Mouse (Mus musculus) R1 (cell line): ENCODE data around the gene Ptgr2.
A peak's percentile ranks its signal among the peaks of the same experiment; 100 is the strongest.
"Not testable (repeated sequence)": the region's sequence is repeated elsewhere in the genome, so short reads cannot be mapped to it uniquely, and the experiment has no call there.

ENCODE experiments used
- DNase-seq: peaks from one replicate; pipeline ENCODE4 v3.0.0-alpha.2; 2018; ENCODE audit warnings: low read depth, low spot score

The Ptgr2 gene

DNA sequence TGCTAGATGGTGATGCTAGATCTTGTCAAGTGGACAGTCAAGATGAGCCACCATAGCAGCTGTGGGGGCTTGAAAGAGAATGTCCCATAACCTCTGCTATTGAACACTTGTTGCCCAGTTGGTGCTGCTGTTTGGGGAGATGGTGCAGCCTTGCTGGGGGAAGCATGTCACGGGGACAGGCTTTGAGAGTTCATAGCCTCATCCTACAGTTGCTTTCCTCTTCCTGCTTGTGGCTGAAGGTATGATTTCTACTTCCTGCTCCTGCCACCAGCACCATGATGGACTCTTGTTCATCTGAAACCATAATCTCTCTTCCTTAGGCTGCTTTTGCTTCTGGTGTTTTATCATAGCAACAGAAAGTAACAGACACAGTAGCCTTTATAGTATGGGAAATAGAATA, 19.5 kb downstream of the Ptgr2 start:
- no peak for DNase-seq

DNA sequence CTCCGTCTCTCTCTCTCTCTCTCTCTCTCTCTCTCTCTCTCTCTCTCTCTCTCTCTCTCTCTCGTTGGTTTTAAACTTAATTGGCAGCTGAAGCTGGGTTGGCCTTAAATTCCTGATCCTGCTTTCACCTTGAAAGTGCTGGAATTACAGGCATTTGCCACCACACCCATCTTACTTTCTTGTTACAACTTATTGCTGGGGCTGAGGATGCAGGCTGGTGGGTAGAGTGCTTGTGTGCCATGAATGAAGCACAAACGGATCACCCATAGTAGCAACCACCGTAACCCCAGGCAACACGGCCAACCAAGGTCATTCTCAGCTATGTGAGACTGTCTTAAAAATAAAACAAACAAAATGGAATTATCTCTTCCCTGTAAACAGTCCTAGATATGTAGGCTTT, 26.3 kb downstream of the Ptgr2 start:
- DNase-seq = peak; percentile 82

DNA sequence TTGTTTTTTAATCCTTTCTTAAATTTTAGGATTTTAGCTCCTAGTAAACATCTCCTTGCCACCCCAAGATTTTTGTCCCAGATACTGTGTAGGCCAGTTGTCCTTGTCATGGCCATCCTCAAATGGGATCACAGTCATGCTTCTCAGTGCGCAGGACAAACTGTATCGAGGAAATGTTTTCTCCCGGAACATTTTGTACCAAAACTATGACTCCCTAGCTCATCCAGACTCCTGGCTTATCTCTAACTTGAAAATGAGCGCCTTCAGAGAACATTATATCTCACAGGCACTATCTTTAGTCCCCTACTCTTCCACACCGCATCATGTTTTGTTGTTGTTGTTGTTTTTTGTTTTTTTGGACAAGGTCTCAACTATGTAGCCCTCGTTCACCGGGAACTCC, 31.0 kb downstream of the Ptgr2 start:
- no peak for DNase-seq

DNA sequence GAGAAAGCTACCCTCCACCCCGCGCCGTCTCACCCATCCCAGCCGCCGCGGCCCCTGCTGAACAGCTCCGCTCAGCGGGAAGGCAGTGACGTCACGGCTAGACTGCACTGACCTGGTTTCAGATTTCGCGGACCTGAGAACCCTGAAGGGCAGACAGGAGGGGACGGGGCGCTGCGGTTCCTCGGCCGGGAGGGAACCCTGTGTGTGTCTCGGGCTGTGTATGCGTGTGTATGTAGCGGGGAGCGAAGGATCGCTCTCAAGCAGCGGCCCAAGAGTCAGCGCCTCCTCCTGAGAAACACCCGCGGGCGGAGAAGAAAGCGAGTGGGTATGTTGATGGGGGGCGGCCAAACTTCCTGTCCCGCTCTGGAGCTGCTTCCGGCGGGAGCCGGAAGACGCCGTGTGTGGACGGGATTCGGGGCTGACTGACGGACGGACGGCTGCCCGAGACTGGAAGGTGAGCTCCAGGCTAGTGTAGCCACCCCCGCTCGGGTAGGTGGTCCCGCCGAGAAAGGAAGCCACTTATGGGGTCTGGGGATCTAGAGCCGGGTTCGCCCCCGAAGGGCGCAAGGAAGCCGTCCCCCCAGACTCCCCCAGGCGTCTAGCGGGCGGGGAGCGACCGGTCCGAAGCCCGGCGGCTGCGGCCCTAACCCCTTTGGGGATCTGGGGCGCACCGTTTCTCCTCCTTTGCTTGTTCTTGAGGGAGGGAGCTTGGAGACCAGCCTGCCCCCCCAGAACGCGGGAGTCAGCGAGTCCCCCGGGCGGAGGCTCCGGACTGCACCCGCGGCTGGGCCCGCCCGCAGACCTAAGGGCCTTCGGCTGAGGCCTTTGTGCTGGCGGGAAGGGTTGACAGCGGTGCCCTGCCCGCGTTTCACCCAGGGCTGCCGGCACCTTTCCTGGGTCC, 31.9 kb downstream of the Ptgr2 start, which contains the start of gene Zfp410:
Zfp410 (plus strand) TSS at position 132 of the 901 bp plus-strand sequence.
- DNase-seq = peak; percentile 88

DNA sequence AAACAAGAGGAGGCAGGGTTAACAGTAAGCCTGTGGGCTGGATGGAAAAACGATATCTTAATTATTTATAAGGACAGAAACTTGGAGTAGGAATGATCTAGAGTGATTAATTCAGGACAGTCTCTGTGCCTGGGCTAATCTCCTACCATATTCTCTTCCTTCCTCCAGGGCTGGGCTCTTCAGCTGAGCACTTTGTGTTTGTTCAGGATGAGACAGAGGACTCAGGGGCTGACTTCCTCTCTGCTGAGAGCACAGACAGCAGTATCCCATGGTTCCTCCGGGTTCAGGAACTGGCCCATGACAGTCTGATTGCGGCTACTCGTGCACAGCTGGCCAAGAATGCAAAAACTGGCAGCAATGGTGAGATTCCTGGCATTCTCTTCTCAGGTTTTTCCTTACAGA, 42.1 kb downstream of the Ptgr2 start:
- no peak for DNase-seq

DNA sequence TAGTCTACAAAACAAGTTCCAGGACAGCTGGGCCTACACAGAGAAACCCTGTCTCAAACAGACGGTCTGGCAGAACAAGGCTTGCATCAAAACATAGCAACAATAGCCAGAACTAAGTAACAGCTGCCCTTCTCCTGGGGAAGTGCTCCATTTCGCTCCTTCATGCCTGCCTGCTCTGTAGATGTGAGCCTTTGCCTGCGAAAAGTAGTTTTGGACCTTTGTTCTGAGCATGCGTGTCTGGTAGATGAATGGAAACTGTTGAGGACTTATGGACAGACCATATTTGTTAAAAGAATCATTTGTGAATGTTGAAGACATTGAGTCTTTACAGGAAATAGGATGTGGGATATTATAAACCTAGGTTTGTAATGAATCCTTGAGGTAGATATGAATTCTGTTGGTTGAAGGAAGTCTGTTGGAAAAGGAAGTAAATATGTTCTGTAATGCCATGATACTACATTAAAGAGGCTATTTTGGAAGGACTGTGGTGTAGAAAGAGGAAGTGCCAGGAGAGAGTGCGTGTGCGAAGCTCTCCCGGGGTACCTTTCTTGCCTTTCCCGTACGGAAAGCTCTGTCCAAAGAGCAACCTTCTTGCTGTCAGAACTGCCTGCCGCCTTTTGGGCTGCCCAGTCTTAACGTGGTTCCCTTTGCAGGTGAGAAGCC, 52.1 kb downstream of the Ptgr2 start:
- no peak for DNase-seq

DNA sequence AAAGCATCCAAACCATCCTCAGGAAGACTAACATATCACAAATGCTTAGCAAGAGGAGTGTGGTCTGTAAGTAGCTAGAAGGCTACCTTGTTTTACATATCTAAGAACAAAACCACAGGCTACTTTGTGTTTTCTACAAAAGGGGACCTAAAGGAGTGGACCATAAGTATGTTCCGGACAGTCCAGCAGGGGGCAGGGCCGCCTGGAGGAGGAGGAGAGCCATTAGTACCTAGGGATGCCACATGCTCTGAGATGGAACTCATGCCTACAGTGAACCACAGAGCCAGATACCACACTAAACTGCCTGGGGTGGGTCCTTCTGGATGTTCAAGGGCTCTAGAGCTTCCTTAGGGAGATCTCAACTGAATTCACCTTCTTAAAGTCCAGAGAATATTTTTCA, 62.2 kb downstream of the Ptgr2 start:
- peak; percentile 75 for DNase-seq

DNA sequence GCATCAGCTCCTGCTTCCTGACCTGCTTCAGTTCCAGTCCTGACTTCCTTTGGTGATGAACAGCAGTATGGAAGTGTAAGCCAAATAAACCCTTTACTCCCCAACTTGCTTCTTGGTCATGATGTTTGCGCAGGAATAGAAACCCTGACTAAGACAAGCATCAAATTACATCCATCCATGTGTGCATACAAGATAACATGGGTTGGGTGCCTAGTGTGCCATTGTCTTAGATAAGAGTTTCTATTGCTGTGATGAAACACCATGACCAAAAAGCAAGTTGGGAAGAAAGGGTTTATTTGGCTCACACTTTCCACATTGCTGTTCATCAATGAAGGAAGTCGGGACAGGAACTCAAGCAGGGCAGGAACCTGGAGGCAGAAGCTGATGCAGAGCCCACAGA, 73.7 kb downstream of the Ptgr2 start:
- DNase-seq = not testable (repeated sequence)

DNA sequence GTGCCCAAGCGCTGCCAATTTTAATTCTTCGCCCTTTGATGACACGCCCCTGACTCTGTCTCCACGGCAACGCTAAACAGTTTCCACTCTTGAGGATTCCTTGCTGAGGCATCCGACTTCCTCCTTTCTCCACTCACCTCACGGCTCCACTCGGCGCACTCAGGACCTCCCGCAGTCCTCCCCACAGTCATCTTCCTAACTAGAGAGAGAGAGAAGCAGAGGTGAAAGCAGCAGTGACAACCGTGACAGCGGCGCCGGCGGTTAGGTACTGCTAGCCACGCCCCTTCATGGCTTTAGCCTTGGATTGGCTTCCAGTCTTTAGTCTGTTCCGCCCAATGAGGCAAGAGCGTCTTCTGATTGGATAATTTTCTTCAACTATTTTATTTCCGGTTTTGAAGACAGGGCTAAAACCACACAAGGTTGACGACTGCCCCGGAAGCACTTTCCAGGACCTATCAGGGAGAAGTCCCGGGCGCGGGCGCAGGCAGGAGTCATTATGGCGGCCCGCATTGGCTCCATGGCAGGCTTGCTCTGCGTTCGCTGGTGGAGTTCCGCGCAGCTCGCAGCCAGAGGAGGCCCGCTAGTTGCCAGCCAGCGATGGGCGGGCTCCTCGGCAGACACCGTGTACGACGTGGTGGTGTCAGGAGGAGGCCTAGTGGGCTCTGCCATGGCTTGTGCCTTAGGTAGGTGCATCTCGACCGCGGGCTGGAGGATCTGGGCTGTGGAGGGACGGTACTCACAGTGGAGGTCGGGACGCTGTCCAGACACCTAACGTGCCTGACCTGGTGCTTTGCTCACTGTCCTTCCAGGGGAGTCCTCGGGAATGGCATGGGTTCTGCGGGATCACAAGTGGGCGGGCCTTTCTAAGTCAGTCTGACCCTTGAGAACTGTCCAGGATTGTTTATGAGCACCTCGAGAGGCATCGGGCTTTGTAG, 76.8 kb downstream of the Ptgr2 start, which contains the start of the genes Coq6 and Fam161b:
Coq6 (plus strand) TSS at position 103 of the 935 bp plus-strand sequence.
Fam161b (minus strand) TSS at position 279 of the 935 bp plus-strand sequence.
- DNase-seq = peak; percentile 99

DNA sequence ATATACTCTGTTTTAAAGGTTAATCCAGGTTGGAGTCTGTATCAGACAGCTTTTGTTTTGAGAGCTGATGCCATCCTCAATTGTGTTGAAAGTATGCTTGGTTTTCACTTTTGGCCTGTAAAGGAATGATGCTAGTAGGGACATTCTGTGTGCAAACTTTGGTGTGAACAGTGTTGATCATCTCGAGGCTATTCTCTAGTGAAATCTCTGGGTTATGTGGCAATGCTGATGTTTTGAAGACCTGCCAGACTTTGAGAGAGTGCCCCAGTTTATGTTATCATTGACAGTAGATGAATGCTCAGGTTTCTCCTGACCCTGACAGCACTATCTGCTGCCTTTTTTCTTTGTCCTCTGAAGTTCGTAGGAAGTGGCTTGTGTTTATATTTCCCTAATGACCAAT, 77.8 kb downstream of the Ptgr2 start:
- DNase-seq = no peak

DNA sequence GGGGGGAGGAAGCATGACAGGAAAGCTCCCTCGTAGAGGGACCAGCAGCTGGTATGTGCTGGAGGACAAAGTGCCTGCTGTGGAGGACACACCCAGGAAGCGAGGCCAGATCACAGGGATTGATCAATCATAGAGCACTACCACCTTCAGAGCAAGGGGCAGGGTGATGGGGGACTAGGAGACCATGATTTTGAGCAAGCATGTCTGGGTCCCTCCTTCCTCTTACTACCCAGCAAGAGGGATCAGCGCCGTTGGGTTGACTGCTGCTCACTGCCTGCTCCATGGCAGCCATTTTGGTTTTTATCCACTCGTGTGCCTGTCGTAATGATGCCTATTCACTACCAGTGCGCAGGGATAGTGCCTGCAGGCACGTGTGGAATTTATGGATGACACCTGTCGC, 79.3 kb downstream of the Ptgr2 start:
- DNase-seq = peak; percentile 67

DNA sequence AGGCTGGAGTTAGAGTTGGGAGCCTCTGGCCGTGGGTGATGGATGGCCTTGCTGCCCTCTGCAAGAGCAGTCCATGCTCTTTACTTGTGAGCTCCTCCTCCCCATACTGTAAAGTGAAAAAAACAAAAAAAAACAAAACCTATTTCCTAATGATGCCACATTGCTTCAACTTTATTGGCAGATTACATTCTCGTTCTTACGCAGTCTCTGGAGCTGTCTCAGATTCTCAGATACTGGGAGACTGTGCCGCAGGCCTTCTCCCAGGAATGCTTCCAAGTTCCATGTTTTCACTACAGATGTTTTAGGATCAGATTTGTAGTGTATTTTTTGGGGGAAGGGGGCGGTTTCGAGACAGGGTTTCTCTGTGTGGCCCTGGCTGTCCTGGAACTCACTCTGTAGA, 80.1 kb downstream of the Ptgr2 start:
- no peak for DNase-seq
